Mouse (Mus musculus): ENCODE data around the gene Olfr1104. TPM values are rescaled to one million over a fixed set of nuclear protein-coding genes. Genes with fewer than 3 reads are reported as not detected.

The Olfr1104 gene
- not detected for polyA plus RNA-seq (2014; fragmentation: Illumina TruSeq; extraction: RNeasy Lipid Tissue Mini Kit (QIAGEN cat#74804); ENCODE audit: low read depth, low replicate concordance)

DNA sequence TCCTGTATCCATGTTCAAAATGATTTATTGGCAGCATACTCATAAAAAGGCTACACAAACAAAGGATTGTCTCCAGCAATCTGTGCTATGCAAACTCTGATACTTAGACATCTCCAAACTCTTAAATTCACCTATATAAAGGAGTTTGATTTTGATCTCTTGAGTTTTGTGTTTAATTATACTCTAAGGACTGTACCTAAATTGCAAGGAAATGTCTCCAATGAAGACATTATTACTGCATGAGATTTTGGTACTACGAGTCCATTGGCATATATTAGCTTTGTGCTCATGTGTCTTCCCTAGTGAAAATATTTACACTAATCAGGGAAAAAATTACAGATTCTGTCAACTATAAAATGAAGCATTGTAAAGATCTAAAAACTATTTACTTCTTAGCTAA, at the start of gene Olfr1104:
Gene Olfr1104 (minus strand): TSS at position 101 of the 400 bp plus-strand sequence.

DNA sequence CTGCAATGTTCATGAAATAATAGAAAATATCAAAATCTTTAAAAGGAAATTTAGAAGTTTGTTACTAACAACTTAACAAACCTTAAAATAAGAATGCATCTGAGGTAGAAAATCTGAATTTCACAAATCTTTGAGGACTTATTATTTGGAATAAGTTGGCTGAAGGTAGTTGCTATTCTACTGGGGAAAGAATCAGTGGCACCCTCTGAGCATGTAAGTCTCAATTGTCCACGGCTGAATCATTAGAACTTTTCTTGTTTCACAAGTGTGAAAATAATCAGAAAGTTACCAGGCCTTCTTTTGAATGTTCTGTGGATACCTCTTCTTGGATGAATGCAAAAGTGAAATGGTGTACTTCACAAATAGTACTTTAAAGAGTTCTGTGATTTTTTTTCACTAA, 48.8 kb upstream of the Olfr1104 start, which contains the start of gene Olfr1107:
Gene Olfr1107 (minus strand): TSS at position 101 of the 400 bp plus-strand sequence.

DNA sequence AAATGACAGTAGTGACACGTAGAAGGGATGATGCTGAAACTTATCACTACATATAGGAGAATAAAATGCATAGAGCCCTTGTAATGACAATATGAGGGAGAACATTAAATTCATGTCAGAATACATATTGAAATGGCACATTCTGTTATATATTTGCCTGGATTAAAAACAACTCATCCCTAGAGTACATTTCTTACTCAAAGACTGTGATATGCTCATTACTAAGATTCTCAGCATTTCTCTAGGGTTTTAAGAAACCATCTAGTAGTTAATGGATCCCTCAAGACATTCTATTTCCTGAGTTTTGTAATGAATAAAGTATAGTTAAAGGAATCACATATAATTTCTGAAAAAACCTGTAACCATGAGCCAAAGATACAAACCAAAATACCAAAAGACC, 25.3 kb upstream of the Olfr1104 start, which contains the start of gene Olfr1106:
Gene Olfr1106 (minus strand): TSS at position 101 of the 400 bp plus-strand sequence.

DNA sequence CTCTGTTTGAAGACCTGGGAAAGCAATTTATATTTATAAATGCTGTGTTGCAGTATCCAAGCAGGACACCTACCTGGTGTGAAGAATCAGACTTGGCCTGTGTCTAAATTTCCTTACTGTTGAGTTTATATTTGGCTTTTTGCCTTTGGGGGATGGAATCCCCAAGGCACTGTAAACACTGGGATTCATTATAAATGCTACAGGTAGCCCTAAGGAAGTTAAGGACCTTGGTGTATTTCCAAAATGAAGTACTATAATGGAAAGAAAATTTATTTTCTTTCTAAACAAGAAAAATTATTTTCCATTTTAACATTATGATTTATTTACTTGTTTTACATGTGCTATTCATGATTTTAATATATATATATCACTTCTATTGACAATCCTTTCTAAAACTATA, 9.6 kb upstream of the Olfr1104 start, which contains the start of gene Olfr1105:
Gene Olfr1105 (minus strand): TSS at position 101 of the 400 bp plus-strand sequence.

DNA sequence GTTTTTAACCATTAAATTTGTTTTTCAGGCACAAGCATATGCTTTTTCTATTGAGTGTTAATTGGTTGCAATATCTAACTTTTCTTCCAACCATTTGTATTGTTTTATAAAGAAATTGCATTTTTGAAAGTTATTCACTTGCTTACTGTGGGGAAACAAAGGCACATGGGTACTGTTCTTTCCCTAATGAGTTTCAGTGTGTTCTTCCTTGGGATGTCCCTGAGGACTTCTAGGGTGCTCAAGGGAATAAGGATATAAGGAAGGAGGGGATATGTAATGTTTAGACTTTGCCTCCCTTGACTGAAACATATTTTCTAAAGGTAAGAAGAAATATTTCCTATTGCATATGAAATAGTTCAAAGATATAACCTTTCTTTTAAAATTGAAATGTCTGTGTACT, 28.8 kb downstream of the Olfr1104 start, which contains the start of gene Olfr1102:
Gene Olfr1102 (plus strand): TSS at position 301 of the 400 bp plus-strand sequence.

DNA sequence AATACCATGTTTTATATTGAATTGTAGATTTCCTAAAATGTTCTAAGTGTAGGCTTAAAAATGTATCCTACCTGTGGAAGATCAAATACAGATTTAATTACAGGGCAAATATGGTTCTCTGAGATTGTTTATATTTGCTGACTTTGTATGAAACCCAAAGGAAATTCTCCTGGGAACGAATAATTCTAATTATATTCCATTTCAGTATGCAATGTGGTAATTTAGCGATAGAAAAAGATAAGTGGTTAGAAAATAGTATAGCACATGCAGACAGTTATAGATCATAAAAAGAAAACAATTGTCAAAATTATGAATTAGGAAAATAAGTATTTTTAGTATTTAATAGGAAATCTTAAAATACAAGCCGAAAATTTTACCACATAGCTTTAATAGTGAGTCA, 35.8 kb downstream of the Olfr1104 start, which contains the start of gene Olfr1101:
Gene Olfr1101 (minus strand): TSS at position 101 of the 400 bp plus-strand sequence.

DNA sequence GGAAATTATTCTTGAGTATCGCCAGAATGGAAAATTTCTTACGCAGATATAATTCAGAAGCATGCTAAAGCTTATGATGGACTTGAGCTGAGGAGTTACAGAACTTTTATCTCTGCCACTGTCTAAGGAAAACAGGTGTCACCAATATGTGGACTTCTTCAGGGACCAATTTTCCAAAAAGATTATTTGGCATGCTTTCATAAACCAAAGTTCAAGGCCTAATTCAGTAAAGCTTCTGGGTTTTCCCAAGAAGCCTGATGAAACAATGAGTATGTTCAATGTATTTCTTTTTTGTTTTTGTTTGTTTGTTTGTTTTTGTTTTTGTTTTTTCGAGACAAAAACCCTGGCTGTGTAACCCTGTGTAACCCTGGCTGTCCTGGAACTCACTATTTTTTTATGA, 47.0 kb downstream of the Olfr1104 start, which contains the start of gene Olfr1100:
Gene Olfr1100 (minus strand): TSS at position 101 of the 400 bp plus-strand sequence.

Other genes starting within 250 kb of the Olfr1104 start
- gene Olfr1093, start 244.6 kb downstream of the Olfr1104 start, polyA plus RNA-seq (2014; fragmentation: Illumina TruSeq; extraction: RNeasy Lipid Tissue Mini Kit (QIAGEN cat#74804); ENCODE audit: low read depth, low replicate concordance): not detected
- gene Olfr141, start 217.1 kb downstream of the Olfr1104 start, polyA plus RNA-seq (2014; fragmentation: Illumina TruSeq; extraction: RNeasy Lipid Tissue Mini Kit (QIAGEN cat#74804); ENCODE audit: low read depth, low replicate concordance): not detected
- gene Olfr1094, start 202.4 kb downstream of the Olfr1104 start, polyA plus RNA-seq (2014; fragmentation: Illumina TruSeq; extraction: RNeasy Lipid Tissue Mini Kit (QIAGEN cat#74804); ENCODE audit: low read depth, low replicate concordance): not detected
- not detected for gene Olfr1095, start 175.4 kb downstream of the Olfr1104 start, polyA plus RNA-seq (2014; fragmentation: Illumina TruSeq; extraction: RNeasy Lipid Tissue Mini Kit (QIAGEN cat#74804); ENCODE audit: low read depth, low replicate concordance)
- gene Gm13723, start 152.3 kb downstream of the Olfr1104 start, polyA plus RNA-seq (2014; fragmentation: Illumina TruSeq; extraction: RNeasy Lipid Tissue Mini Kit (QIAGEN cat#74804); ENCODE audit: low read depth, low replicate concordance): not detected
- gene Olfr1097, start 134.9 kb downstream of the Olfr1104 start, polyA plus RNA-seq (2014; fragmentation: Illumina TruSeq; extraction: RNeasy Lipid Tissue Mini Kit (QIAGEN cat#74804); ENCODE audit: low read depth, low replicate concordance): not detected
- gene Olfr1098, start 102.5 kb downstream of the Olfr1104 start, polyA plus RNA-seq (2014; fragmentation: Illumina TruSeq; extraction: RNeasy Lipid Tissue Mini Kit (QIAGEN cat#74804); ENCODE audit: low read depth, low replicate concordance): not detected
- gene Olfr1099, start 66.4 kb downstream of the Olfr1104 start, polyA plus RNA-seq (2014; fragmentation: Illumina TruSeq; extraction: RNeasy Lipid Tissue Mini Kit (QIAGEN cat#74804); ENCODE audit: low read depth, low replicate concordance): not detected
- gene Olfr1100, start 47.1 kb downstream of the Olfr1104 start, polyA plus RNA-seq (2014; fragmentation: Illumina TruSeq; extraction: RNeasy Lipid Tissue Mini Kit (QIAGEN cat#74804); ENCODE audit: low read depth, low replicate concordance): not detected
- gene Olfr1101, start 35.9 kb downstream of the Olfr1104 start, polyA plus RNA-seq (2014; fragmentation: Illumina TruSeq; extraction: RNeasy Lipid Tissue Mini Kit (QIAGEN cat#74804); ENCODE audit: low read depth, low replicate concordance): not detected
- gene Olfr1102, start 28.7 kb downstream of the Olfr1104 start, polyA plus RNA-seq (2014; fragmentation: Illumina TruSeq; extraction: RNeasy Lipid Tissue Mini Kit (QIAGEN cat#74804); ENCODE audit: low read depth, low replicate concordance): not detected
- gene Olfr1105, start 9.5 kb upstream of the Olfr1104 start, polyA plus RNA-seq (2014; fragmentation: Illumina TruSeq; extraction: RNeasy Lipid Tissue Mini Kit (QIAGEN cat#74804); ENCODE audit: low read depth, low replicate concordance): not detected
- not detected for gene Olfr1106, start 25.2 kb upstream of the Olfr1104 start, polyA plus RNA-seq (2014; fragmentation: Illumina TruSeq; extraction: RNeasy Lipid Tissue Mini Kit (QIAGEN cat#74804); ENCODE audit: low read depth, low replicate concordance)
- gene Olfr1107, start 48.7 kb upstream of the Olfr1104 start, polyA plus RNA-seq (2014; fragmentation: Illumina TruSeq; extraction: RNeasy Lipid Tissue Mini Kit (QIAGEN cat#74804); ENCODE audit: low read depth, low replicate concordance): not detected
- not detected for gene Olfr1109, start 68.9 kb upstream of the Olfr1104 start, polyA plus RNA-seq (2014; fragmentation: Illumina TruSeq; extraction: RNeasy Lipid Tissue Mini Kit (QIAGEN cat#74804); ENCODE audit: low read depth, low replicate concordance)
- gene Olfr259, start 87.5 kb upstream of the Olfr1104 start, polyA plus RNA-seq (2014; fragmentation: Illumina TruSeq; extraction: RNeasy Lipid Tissue Mini Kit (QIAGEN cat#74804); ENCODE audit: low read depth, low replicate concordance): not detected
- gene Olfr1110, start 113.2 kb upstream of the Olfr1104 start, polyA plus RNA-seq (2014; fragmentation: Illumina TruSeq; extraction: RNeasy Lipid Tissue Mini Kit (QIAGEN cat#74804); ENCODE audit: low read depth, low replicate concordance): not detected
- gene Olfr1111, start 125.5 kb upstream of the Olfr1104 start, polyA plus RNA-seq (2014; fragmentation: Illumina TruSeq; extraction: RNeasy Lipid Tissue Mini Kit (QIAGEN cat#74804); ENCODE audit: low read depth, low replicate concordance): not detected
- not detected for gene Olfr1112, start 160.7 kb upstream of the Olfr1104 start, polyA plus RNA-seq (2014; fragmentation: Illumina TruSeq; extraction: RNeasy Lipid Tissue Mini Kit (QIAGEN cat#74804); ENCODE audit: low read depth, low replicate concordance)
- gene Olfr1113, start 181.9 kb upstream of the Olfr1104 start, polyA plus RNA-seq (2014; fragmentation: Illumina TruSeq; extraction: RNeasy Lipid Tissue Mini Kit (QIAGEN cat#74804); ENCODE audit: low read depth, low replicate concordance): not detected
- not detected for gene Olfr1115, start 220.9 kb upstream of the Olfr1104 start, polyA plus RNA-seq (2014; fragmentation: Illumina TruSeq; extraction: RNeasy Lipid Tissue Mini Kit (QIAGEN cat#74804); ENCODE audit: low read depth, low replicate concordance)
- gene Olfr1116, start 240.5 kb upstream of the Olfr1104 start, polyA plus RNA-seq (2014; fragmentation: Illumina TruSeq; extraction: RNeasy Lipid Tissue Mini Kit (QIAGEN cat#74804); ENCODE audit: low read depth, low replicate concordance): not detected